Mouse (Mus musculus) brain, embryonic 14.5 days (tissue): Measurements from ENCODE around the gene Klk1b5. TPM values are rescaled to one million over a fixed set of nuclear protein-coding genes. Genes with fewer than 3 reads are reported as not detected.
"Not testable (repeated sequence)": the region's sequence is repeated elsewhere in the genome, so short reads cannot be mapped to it uniquely, and the experiment has no call there.

Experiments
- DNase-seq: peaks from one replicate; pipeline ENCODE4 v3.0.0-alpha.2; 2011; ENCODE audit warnings: low read depth
- CTCF ChIP-seq: fragments of 200-500 bp; IDR thresholded peaks from 2 replicates; pipeline ENCODE4 v1.5.1; 2012; ENCODE audit warnings: inconsistent platforms, mild to moderate bottlenecking, moderate library complexity, borderline replicate concordance; ENCODE audit not compliant: insufficient read depth, insufficient read length; ENCODE audit errors: extremely low read depth
- POLR2A ChIP-seq: fragments of 200-500 bp; IDR thresholded peaks from 2 replicates; pipeline ENCODE4 v1.6.1; 2012; ENCODE audit warnings: mild to moderate bottlenecking, inconsistent platforms, borderline replicate concordance; ENCODE audit not compliant: poor library complexity, insufficient read depth, insufficient read length, severe bottlenecking; ENCODE audit errors: extremely low read depth
- polyA plus RNA-seq: library from polyadenylated mRNA; depleted of rRNA; stranded (reverse); fragments of >200 nt; gene quantifications from 2 replicates; pipeline ENCODE4 v1.2.3, GENCODE M21; 2012

Klk1b5 gene
- polyA plus RNA-seq, 1 experiment: not detected

DNA sequence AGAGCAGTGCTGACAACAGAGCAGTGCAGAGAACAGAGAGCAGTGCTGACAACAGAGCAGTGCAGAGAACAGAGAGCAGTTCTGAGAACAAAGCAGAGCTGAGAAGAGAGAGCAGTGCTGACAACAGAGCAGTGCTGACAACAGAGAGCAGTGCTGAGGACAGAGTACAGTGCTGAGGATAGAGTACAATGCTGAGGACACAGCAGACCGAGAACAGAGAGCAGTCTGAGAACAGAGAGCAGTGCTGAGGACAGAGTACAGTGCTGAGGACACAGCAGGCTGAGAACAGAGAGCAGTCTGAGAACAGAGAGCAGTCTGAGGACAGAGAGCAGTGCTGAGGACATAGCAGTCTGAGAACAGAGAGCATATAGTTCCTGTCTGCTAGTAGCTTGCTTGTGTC, 25.0 kb downstream of the Klk1b5 start:
- TF ChIP-seq CTCF (no peak), POLR2A (no peak)
- no peak for DNase-seq

DNA sequence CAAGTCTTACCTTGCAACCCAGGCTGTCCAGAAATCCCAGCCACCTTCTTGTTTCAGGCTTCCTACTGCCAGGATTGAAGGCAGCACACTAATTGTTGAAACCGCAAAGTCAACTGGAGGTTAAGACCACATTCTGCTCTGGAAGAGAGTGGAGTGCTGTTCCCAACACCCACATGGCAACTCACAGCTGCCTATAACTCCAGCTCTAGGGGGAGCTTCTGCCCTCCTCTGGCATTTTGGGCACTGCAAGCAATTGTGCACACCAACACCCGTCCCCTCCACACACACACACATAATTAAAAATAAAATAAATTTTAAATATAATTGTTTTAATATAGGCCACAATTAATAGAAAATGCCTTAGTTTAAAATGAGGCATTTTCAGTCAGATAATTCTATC, 25.4 kb downstream of the Klk1b5 start:
- DNase-seq: no peak
- TF ChIP-seq CTCF (no peak), POLR2A (no peak)

GRCm38 (mm10) chr7:44244080-44244479, 28.3 kb downstream of the Klk1b5 start:
- no peak for DNase-seq
- no peak for TF ChIP-seq POLR2A
- TF ChIP-seq CTCF: no peak

GRCm38 (mm10) chr7:44246055-44246983, 30.6 kb downstream of the Klk1b5 start, which contains the start of the genes 1700028J19Rik and 2410002F23Rik:
Gene 1700028J19Rik, minus strand, starts transcription at chr7:44246695.
Gene 2410002F23Rik, plus strand, starts transcription at chr7:44246722.
- DNase-seq: peak; percentile 97
- TF ChIP-seq POLR2A (peak; percentile 99), CTCF (no peak)

DNA sequence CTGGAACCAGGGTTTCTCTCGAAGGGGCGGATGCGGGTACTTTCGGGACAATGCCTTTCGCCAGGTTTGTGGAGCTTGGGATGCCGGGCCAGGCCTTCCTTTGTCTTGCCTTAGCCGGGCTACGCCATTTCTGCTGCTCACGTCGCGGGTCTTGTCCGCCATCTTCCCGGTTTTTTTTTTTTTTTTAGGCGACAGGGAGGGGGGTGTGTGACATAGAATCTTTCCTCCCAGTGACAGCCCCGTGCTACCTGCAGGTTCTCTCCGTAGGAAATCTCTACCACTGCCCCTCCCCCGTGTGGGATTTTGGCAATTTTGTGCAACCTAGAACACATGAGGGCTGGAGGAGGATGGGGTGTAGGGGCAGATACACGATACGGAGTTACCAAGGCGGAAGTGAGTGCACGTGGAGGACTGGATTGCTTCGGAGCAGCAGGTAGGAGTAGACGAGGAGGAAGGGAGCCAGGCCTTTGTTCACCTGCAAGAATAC, 31.3 kb downstream of the Klk1b5 start:
- TF ChIP-seq CTCF (no peak), POLR2A (no peak)
- DNase-seq: peak; percentile 81

DNA sequence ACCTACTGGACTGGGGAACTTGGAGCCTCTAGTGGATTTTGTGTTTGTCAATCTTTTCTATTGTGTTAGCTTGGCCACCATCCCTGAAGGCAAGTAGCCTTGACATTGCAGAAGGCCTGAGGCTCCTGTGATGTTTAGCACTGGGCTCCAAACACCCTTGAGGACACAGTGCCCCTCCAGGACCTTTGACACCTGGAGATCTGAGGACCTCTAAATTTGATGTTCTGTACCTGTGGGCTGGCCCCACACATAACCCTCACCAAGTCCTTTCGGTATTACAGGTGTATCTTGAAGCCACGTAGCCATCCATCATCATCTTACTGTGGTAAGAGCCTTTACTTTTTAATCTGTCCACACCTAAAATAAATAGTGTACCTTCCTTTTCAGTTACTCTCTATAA, 32.2 kb downstream of the Klk1b5 start:
- TF ChIP-seq POLR2A (no peak), CTCF (no peak)
- no peak for DNase-seq

DNA sequence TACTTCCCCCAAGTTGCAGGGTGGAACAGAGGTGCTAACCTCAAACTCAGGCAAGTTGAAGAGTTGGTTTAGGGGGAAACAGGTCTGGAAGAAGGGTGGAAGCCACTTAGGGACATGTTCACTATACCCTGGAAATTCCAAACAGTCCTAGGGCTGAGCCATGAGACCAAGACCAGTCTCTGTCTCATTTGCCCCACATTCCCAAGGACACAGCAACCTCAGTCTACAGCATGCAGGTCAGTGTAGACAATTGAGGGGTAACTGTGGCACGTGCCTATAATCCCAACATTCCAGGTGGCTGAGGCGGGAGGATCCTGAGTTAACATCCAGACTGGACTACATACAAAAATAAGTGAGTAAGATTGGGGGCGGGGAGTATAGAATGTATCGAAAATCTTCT, 33.5 kb downstream of the Klk1b5 start:
- DNase-seq: no peak
- no peak for TF ChIP-seq CTCF
- TF ChIP-seq POLR2A: no peak

DNA sequence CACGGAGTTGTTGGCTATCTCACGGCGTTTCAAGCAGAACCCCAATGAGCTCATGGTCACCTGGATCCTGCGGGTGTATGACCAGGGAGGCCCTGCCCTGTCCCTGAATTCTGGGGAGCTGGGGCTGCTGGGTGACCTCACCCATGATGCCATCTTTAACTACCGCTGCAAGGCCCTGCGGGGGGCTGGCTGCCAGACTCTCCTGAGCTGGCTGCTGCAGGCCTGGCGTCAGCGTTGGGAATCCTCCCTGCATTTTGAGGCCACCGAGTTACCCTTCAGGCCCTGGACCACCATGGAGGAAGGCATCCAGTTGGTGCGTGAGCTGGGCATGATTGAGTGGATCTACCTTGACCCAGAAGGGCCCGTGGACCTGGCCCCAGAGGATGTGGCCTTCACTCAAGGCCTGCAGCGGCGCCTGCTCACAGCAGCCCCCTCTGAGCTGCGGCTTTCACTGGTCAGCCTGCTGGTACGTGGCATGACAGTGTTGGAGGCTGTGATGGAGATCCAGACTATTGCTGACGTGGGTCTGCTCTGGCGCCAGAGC, 35.1 kb downstream of the Klk1b5 start:
- DNase-seq: not testable (repeated sequence)

- no peak for DNase-seq
These were observed 37.4 kb downstream of the Klk1b5 start for GRCm38 (mm10) chr7:44253023-44253616.

DNA sequence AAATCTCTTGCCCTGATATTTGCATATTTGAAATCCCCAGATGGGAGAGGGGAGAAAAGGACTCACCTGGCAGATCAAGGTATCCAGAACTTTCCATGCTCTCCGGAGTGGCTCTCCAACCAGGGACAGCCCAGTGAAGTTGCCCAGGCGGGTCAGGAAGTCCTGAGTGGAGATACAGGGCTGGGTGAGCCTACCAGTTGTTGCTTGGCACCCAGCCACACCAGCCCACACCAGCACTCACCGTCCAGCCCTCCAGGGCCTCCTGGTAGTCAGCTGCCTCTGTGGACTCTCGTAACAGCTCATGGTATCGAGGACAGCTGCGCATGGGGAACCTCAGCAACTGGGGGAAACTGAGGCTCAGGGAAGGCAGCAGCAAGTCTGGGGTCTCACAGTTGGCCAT, 39.2 kb downstream of the Klk1b5 start:
- TF ChIP-seq CTCF: no peak
- no peak for TF ChIP-seq POLR2A
- no peak for DNase-seq

More at GRCm38 (mm10) chr7:44253023-44253616, 37.4 kb downstream of the Klk1b5 start:
- TF ChIP-seq CTCF (no peak), POLR2A (no peak)

GRCm38 (mm10) chr7:44257278-44257677, 41.5 kb downstream of the Klk1b5 start, which contains the start of gene Acp4:
Gene Acp4, minus strand, starts transcription at chr7:44257378.
- no peak for DNase-seq
- no peak for TF ChIP-seq POLR2A
- TF ChIP-seq CTCF: no peak

GRCm38 (mm10) chr7:44260410-44260809, 44.7 kb downstream of the Klk1b5 start:
- TF ChIP-seq POLR2A: no peak
- TF ChIP-seq CTCF: no peak
- no peak for DNase-seq

GRCm38 (mm10) chr7:44261147-44261546, 45.4 kb downstream of the Klk1b5 start, which contains the start of gene Gm15517:
Gene Gm15517, plus strand, starts transcription at chr7:44261447.
- TF ChIP-seq CTCF: no peak
- no peak for TF ChIP-seq POLR2A
- no peak for DNase-seq
